Mouse (Mus musculus) lung, postnatal 0 days (tissue): ENCODE data around the gene Ttc39b.

ENCODE experiments used
- CTCF ChIP-seq: IDR thresholded peaks from 2 replicates; pipeline ENCODE4 v1.5.1; 2016; ENCODE audit warnings: antibody characterized with exemption, mild to moderate bottlenecking
- EP300 ChIP-seq: IDR thresholded peaks from 2 replicates; pipeline ENCODE4 v1.6.1; 2016; ENCODE audit warnings: antibody characterized with exemption, mild to moderate bottlenecking, control low read depth

DNA sequence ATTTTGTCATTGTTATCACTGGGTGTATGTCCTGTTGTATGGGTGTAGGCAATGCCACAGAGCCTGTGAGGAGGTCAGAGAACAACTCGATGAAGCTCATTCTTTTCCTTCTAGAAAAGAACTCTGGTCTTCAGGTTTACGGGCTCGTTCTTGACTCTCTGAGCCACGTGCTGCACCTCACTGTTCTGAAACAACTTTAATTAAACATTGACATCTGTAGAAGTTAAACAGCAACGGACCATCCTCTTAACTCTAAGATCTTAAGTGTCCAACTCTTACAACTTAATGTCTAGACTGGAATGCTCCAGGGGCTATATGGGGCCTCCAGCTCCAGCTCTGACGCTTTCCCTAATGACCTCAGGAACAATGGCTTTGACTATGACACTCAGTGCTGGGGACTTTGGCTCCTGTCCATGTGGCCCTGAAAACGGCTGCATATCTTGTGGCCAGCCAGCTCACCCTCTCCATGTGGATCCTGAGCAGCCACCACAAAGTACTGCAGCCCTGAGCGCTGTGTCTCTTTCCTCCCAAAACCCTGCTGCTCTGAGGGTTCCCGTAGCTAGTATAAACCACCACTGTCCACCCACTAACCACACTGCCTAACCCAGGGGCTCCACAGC, 95.3 kb downstream of the Ttc39b start:
- TF ChIP-seq CTCF = no peak
- TF ChIP-seq EP300 = no peak
